Mouse (Mus musculus) brain, embryonic 14.5 days (tissue): ENCODE measurements at regions not wholly inside any gene's neighbourhood (a gene's known extent, or its start where the extent isn't known, plus 50 kb on each side); places are given as distances from the start of the nearest gene placed in this dataset.

Source experiments
- CTCF ChIP-seq: fragments of 200-500 bp; IDR thresholded peaks from 2 replicates; pipeline ENCODE4 v1.5.1; 2012; ENCODE audit warnings: inconsistent platforms, mild to moderate bottlenecking, moderate library complexity, borderline replicate concordance; ENCODE audit not compliant: insufficient read depth, insufficient read length; ENCODE audit errors: extremely low read depth
- POLR2A ChIP-seq: fragments of 200-500 bp; IDR thresholded peaks from 2 replicates; pipeline ENCODE4 v1.6.1; 2012; ENCODE audit warnings: mild to moderate bottlenecking, inconsistent platforms, borderline replicate concordance; ENCODE audit not compliant: poor library complexity, insufficient read depth, insufficient read length, severe bottlenecking; ENCODE audit errors: extremely low read depth

DNA sequence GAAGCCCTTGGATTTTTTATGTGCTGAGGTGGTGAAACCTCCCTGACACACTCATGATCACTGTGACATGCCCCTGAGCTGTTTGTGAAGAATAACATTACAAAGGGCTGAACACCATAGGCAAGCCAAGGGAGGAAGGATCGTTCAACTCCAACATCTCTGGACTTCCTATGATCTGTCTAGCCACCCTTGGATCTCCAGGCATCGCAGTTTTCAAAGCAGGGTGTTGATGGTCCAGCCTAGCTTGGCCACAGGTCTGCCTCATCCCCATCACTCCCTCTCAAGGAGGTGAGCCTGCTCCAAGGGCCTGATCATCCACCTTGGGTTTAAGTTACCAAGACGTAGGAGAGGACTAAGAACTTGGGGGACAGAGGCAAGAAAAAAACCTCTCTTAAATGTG, 268.5 kb downstream of the Cxcl12 start:
- TF ChIP-seq POLR2A (no peak), CTCF (no peak)
